Mouse (Mus musculus): ENCODE data around the gene Gm45208. TPM values are rescaled to one million over a fixed set of nuclear protein-coding genes. Genes with fewer than 3 reads are reported as not detected.
"Not testable (repeated sequence)": the region's sequence is repeated elsewhere in the genome, so short reads cannot be mapped to it uniquely, and the experiment has no call there.

Gm45208 gene
- total RNA-seq, 2 experiments from 2014 or later, result not detected

- no peak for TF ChIP-seq CTCF (IDR thresholded peaks at IDR 0.05)
- DNase-seq (ENCODE audit: extremely low spot score in 1 of 2, low spot score in 2 of 2), result no peak
- H3K27ac ChIP-seq, result peak overlapping the region; percentile 77
- H3K4me3 ChIP-seq, result peak overlapping the region; percentile 52
- intact Hi-C loops (cut with DNase I), result no loop called here
These were observed 6.8 kb downstream of the Gm45208 start for GRCm38 (mm10) chrX:7728922-7729265.

DNA sequence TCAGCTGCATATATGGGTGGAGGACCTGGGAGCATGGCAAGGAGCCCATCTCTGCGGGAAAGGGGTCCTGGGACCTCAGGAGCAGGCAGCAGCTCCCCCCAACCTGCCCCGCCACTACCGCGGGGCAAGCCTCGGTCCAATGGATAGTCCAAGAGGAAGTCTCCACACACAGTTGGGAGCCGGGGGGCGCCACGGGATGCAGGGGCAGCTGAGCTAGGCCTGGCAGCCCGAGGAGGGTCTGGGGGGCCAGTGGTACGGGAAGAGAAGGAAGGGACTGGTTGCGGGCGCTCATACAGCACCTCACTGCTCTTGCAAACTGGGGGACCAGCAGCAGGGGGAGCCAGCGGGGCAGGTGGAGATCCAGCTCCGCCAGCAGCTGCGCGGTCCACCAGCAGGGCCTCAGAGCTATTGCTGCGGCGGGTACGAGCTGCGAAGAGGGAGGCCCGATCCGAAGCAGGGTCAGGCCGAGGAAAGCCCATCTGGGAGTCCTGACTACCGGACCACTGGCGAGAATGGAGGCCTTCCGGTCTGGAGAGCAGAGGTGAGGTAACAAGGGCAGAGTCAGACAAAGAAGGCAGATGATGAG, 11.6 kb downstream of the Gm45208 start:
- DNase-seq (ENCODE audit: extremely low spot score in 1 of 2, low spot score in 2 of 2), result peak; percentile 56 to 60
- TF ChIP-seq CTCF (IDR thresholded peaks at IDR 0.05), result peak; percentile 55
- intact Hi-C loops (cut with DNase I), result no loop called here
- no peak overlapping the region for H3K4me3 ChIP-seq
- no peak overlapping the region for H3K27ac ChIP-seq

- Histone ChIP-seq H3K27ac (no peak overlapping the region), H3K4me3 (no peak overlapping the region)
- intact Hi-C loops (cut with DNase I), result loop anchor here (5.0 kb wide), 1 partner anchor 33 kb away; no protein-coding TSS in a partner anchor
- no peak for DNase-seq (ENCODE audit: extremely low spot score in 1 of 2, low spot score in 2 of 2)
- no peak for TF ChIP-seq CTCF (IDR thresholded peaks at IDR 0.05)
These were observed 17.5 kb downstream of the Gm45208 start for GRCm38 (mm10) chrX:7739336-7740081.

- H3K27ac ChIP-seq, result no peak overlapping the region
- DNase-seq (ENCODE audit: extremely low spot score in 1 of 2, low spot score in 2 of 2), result no peak
- no peak overlapping the region for H3K4me3 ChIP-seq
- TF ChIP-seq CTCF (IDR thresholded peaks at IDR 0.05), result no peak
- intact Hi-C loops (cut with DNase I), result no loop called here
These were observed 18.2 kb downstream of the Gm45208 start for GRCm38 (mm10) chrX:7740082-7740819.

GRCm38 (mm10) chrX:7741103-7741502, 19.1 kb downstream of the Gm45208 start:
- no peak for DNase-seq (ENCODE audit: extremely low spot score in 1 of 2, low spot score in 2 of 2)
- Histone ChIP-seq H3K27ac (no peak overlapping the region), H3K4me3 (no peak overlapping the region)
- intact Hi-C loops (cut with DNase I), result no loop called here
- TF ChIP-seq CTCF (IDR thresholded peaks at IDR 0.05), result no peak

DNA sequence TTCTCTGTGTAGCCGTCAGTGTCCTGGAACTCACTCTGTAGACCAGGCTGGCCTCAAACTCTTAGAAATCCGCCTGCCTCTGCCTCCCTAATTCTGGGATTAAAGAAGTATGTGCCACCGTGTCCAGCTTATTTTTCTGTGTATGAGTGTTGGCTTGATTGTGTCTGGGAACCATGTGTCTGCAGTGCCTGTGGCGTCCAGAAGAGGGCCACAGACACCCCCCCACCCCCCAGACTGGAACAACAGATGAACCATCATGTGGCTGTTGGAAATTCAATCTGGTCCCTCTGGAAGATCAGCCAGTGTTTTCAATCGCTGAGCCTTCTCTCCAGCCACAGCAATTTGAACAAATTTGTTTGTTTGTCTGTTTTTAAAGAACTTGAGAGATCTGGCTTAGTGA, 21.4 kb downstream of the Gm45208 start:
- Histone ChIP-seq H3K27ac (no peak overlapping the region), H3K4me3 (no peak overlapping the region)
- no peak for DNase-seq (ENCODE audit: extremely low spot score in 1 of 2, low spot score in 2 of 2)
- TF ChIP-seq CTCF (IDR thresholded peaks at IDR 0.05), result peak; percentile 31
- intact Hi-C loops (cut with DNase I), result no loop called here

GRCm38 (mm10) chrX:7744940-7745339, 22.9 kb downstream of the Gm45208 start:
- no peak for TF ChIP-seq CTCF (IDR thresholded peaks at IDR 0.05)
- H3K4me3 ChIP-seq, result no peak overlapping the region
- intact Hi-C loops (cut with DNase I), result no loop called here
- no peak for DNase-seq (ENCODE audit: extremely low spot score in 1 of 2, low spot score in 2 of 2)
- H3K27ac ChIP-seq, result no peak overlapping the region

DNA sequence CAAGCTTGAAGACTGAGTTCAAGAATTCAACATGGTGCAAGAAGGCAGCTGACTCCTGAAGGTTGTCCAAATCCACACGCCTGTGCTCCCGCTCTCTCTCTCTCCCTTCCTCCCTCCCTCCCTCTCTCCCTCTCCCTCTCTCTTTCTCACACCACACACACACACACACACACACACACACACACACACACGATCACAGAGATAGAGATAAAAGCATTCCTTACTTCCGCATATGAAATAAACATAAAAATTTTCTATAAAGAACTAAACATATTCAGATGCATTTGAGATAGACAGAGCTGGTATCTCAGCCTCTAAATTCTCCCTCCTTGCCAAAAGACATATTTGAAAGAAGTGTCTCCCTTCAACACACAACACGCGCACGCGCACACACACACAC, 23.4 kb downstream of the Gm45208 start:
- Histone ChIP-seq H3K27ac (no peak overlapping the region), H3K4me3 (no peak overlapping the region)
- intact Hi-C loops (cut with DNase I), result no loop called here
- no peak for DNase-seq (ENCODE audit: extremely low spot score in 1 of 2, low spot score in 2 of 2)
- no peak for TF ChIP-seq CTCF (IDR thresholded peaks at IDR 0.05)

GRCm38 (mm10) chrX:7750432-7751116, 28.5 kb downstream of the Gm45208 start, which contains the start of gene Ccdc120:
Gene Ccdc120 (minus strand): TSS chrX:7750905.
- intact Hi-C loops (cut with DNase I), result no loop called here
- DNase-seq (ENCODE audit: extremely low spot score in 1 of 2, low spot score in 2 of 2), result peak; percentile 70 to 72
- no peak for TF ChIP-seq CTCF (IDR thresholded peaks at IDR 0.05)
- Histone ChIP-seq H3K4me3 (peak within 1 kb of the TSS; percentile 54), H3K27ac (0 out of 2 replicates have a peak within 1 kb of the TSS, but pooled peaks have one; percentile 57)

GRCm38 (mm10) chrX:7753627-7754026, 31.6 kb downstream of the Gm45208 start:
- peak; percentile 20 for TF ChIP-seq CTCF (IDR thresholded peaks at IDR 0.05)
- intact Hi-C loops (cut with DNase I), result not testable (repeated sequence)

GRCm38 (mm10) chrX:7762137-7762920, 40.3 kb downstream of the Gm45208 start, which contains the start of gene Tfe3:
Gene Tfe3 (plus strand): TSS chrX:7762560.
- intact Hi-C loops (cut with DNase I), result no loop called here
- H3K27ac ChIP-seq, result peak within 1 kb of the TSS; percentile 73
- TF ChIP-seq CTCF (IDR thresholded peaks at IDR 0.05), result no peak

More at GRCm38 (mm10) chrX:7753627-7754026, 31.6 kb downstream of the Gm45208 start:
- H3K4me3 ChIP-seq; DNase-seq (ENCODE audit: extremely low spot score in 1 of 2, low spot score in 2 of 2); H3K27ac ChIP-seq: not testable (repeated sequence)

More at GRCm38 (mm10) chrX:7762137-7762920, 40.3 kb downstream of the Gm45208 start, which contains the start of gene Tfe3:
- DNase-seq (ENCODE audit: extremely low spot score in 1 of 2, low spot score in 2 of 2), result peak; percentile 83 to 86
- peak within 1 kb of the TSS; percentile 69 for H3K4me3 ChIP-seq
